Comparison of ENCODE assay signal across 20 mouse cellular contexts in genomic region chr6:119064430-119064829, GRCm38 (mm10).
DNase-seq lines count a peak whose midpoint lies in the region; ATAC-seq and TF ChIP-seq lines count a peak whose summit lies in the region.
"Had no signal": no experiment of that assay in that cellular context is flagged by ENCODE, and none has a peak within 500 bp of the region (broad histone marks: within the 10 kb centered on the region; RNA-seq: fewer than 3 reads in every experiment).

No protein-coding gene starts in this region.

- H3K4me3 ChIP-seq in heart, embryonic 10.5 days = no peak overlapping the region
- H3K4me3 ChIP-seq in heart, adult 2 months = no peak overlapping the region
- H3K4me3 ChIP-seq in heart, embryonic 13.5 days = no peak overlapping the region
- H3K4me3 ChIP-seq in limb, embryonic 10.5 days = no peak overlapping the region
- H3K4me3 ChIP-seq: embryonic facial prominence, embryonic 10.5 days; embryonic facial prominence, embryonic 12.5 days; forebrain, embryonic 13.5 days; forebrain, embryonic 15.5 days had no signal

- no peak for TF ChIP-seq EP300 in heart, adult 2 months (IDR thresholded peaks at IDR 0.05; ENCODE audit: insufficient read depth, low read depth, low read length)

- H3K9me3 ChIP-seq in heart, embryonic 10.5 days = no peaks in the 10 kb centered on the region
- no peaks in the 10 kb centered on the region for H3K9me3 ChIP-seq in heart, embryonic 13.5 days
- H3K9me3 ChIP-seq in limb, embryonic 10.5 days (replicated peaks) = no peaks in the 10 kb centered on the region
- H3K9me3 ChIP-seq: embryonic facial prominence, embryonic 10.5 days; embryonic facial prominence, embryonic 12.5 days; forebrain, embryonic 13.5 days; forebrain, embryonic 15.5 days had no signal

- peaks cover 89% of the 10 kb centered on the region for H3K4me1 ChIP-seq in heart, embryonic 10.5 days
- H3K4me1 ChIP-seq in heart, adult 2 months (ENCODE audit: control insufficient read depth, insufficient read depth, low read length) = peaks cover 23% of the 10 kb centered on the region
- H3K4me1 ChIP-seq in heart, embryonic 13.5 days = peaks cover 99% of the 10 kb centered on the region
- H3K4me1 ChIP-seq in limb, embryonic 10.5 days = peaks cover 46% of the 10 kb centered on the region
- H3K4me1 ChIP-seq: forebrain, embryonic 13.5 days; forebrain, embryonic 15.5 days had no signal

- peak overlapping the region; percentile 6 for H3K27ac ChIP-seq in heart, embryonic 10.5 days
- no peak overlapping the region for H3K27ac ChIP-seq in heart, adult 2 months
- no peak overlapping the region; the same call in 1 of the 2 replicates for H3K27ac ChIP-seq in heart, embryonic 13.5 days (replicated peaks)
- 0 out of 2 replicates have a peak overlapping the region, but pooled peaks have one; percentile 46 for H3K27ac ChIP-seq in limb, embryonic 10.5 days
- H3K27ac ChIP-seq: embryonic facial prominence, embryonic 10.5 days; embryonic facial prominence, embryonic 12.5 days; forebrain, embryonic 13.5 days; forebrain, embryonic 15.5 days had no signal

- H3K79me2 ChIP-seq in heart, adult 2 months (replicated peaks; ENCODE audit: control insufficient read depth, insufficient read depth, low read length) = no peaks in the 10 kb centered on the region

- no peak for ATAC-seq in heart, embryonic 13.5 days (ENCODE audit: extremely low read depth, insufficient number of reproducible peaks, low FRiP score, low TSS enrichment)
- ATAC-seq: activated CD4-positive, CD25-positive, alpha-beta regulatory T cell, adult 4 months; forebrain, embryonic 13.5 days; forebrain, embryonic 15.5 days; forebrain, postnatal 0 days; Patski had no signal

- intact Hi-C loops in heart, adult 2 months (cut with DNase I) = no loop called here
- intact Hi-C loops in heart, postnatal 36 days (cut with DNase I) = no loop called here

- no peaks in the 10 kb centered on the region for H3K27me3 ChIP-seq in heart, embryonic 10.5 days (ENCODE audit: insufficient read depth, poor library complexity, severe bottlenecking)
- H3K27me3 ChIP-seq in heart, adult 2 months (ENCODE audit: control insufficient read depth, insufficient read depth, low read length) = no peaks in the 10 kb centered on the region
- H3K27me3 ChIP-seq in heart, embryonic 13.5 days (replicated peaks) = no peaks in the 10 kb centered on the region
- no peaks in the 10 kb centered on the region for H3K27me3 ChIP-seq in limb, embryonic 10.5 days (ENCODE audit: low read depth, poor library complexity, severe bottlenecking)
- H3K27me3 ChIP-seq: embryonic facial prominence, embryonic 12.5 days; forebrain, embryonic 13.5 days; forebrain, embryonic 15.5 days; Patski had no signal

- peak; percentile 39 to 53 for DNase-seq in cerebellum, adult 18-20 months
- DNase-seq in cerebellum, postnatal 36 days = no peak
- DNase-seq in heart, embryonic 10.5 days (ENCODE audit: low spot score) = no peak
- no peak for DNase-seq in heart, adult 2 months
- no peak for DNase-seq in heart, postnatal 36 days
- no peak for DNase-seq in limb, embryonic 10.5 days (ENCODE audit: low spot score)
- no peak for DNase-seq in MN1 (ENCODE audit: low spot score)
- DNase-seq: adrenal gland, adult 8-10 months; adrenal gland, postnatal 14 days; adrenal gland, postnatal 36 days; cerebellum, adult 9-10 months; cerebellum, postnatal 14 days; forebrain, postnatal 0 days had no signal

- H3K9ac ChIP-seq in heart, adult 2 months (ENCODE audit: low read depth, low read length) = no peak overlapping the region
- peak overlapping the region; percentile 28; the same call in 1 of the 2 replicates for H3K9ac ChIP-seq in heart, embryonic 13.5 days
- H3K9ac ChIP-seq: embryonic facial prominence, embryonic 12.5 days; forebrain, embryonic 13.5 days; forebrain, embryonic 15.5 days; forebrain, postnatal 0 days had no signal

- no peak for TF ChIP-seq POLR2A in heart, adult 2 months (IDR thresholded peaks at IDR 0.05; ENCODE audit: insufficient read depth, low read depth, low read length)

- 65% methylated on average over 9 of the region's 9 CpGs for whole genome bisulfite sequencing in heart, embryonic 10.5 days
- WGBS in heart, adult 2 months = 71% methylated on average over 9 of the region's 9 CpGs
- WGBS in heart, embryonic 13.5 days = 51% methylated on average over 9 of the region's 9 CpGs
- WGBS in limb, embryonic 10.5 days = 88% methylated on average over 9 of the region's 9 CpGs

- H3K36me3 ChIP-seq in heart, embryonic 10.5 days = no peaks in the 10 kb centered on the region
- H3K36me3 ChIP-seq in heart, adult 2 months (ENCODE audit: control insufficient read depth, insufficient read depth, low read length) = peaks cover 4% of the 10 kb centered on the region; the same call in 1 of the 2 replicates
- H3K36me3 ChIP-seq in heart, embryonic 13.5 days = no peaks in the 10 kb centered on the region
- no peaks in the 10 kb centered on the region for H3K36me3 ChIP-seq in limb, embryonic 10.5 days
- H3K36me3 ChIP-seq: embryonic facial prominence, embryonic 10.5 days; embryonic facial prominence, embryonic 12.5 days; forebrain, embryonic 15.5 days had no signal

- no peak overlapping the region for H3K4me2 ChIP-seq in heart, embryonic 13.5 days
- H3K4me2 ChIP-seq: embryonic facial prominence, embryonic 12.5 days; forebrain, embryonic 13.5 days; forebrain, embryonic 15.5 days had no signal

- TF ChIP-seq CTCF in heart, adult 2 months (IDR thresholded peaks at IDR 0.05) = no peak

Comparison
In these comparisons a context has a peak if more than half of its experiments do, and no peak if none do; other contexts are left out.
1. DNase-seq: peak in cerebellum, adult 18-20 months (2 of 2); none in cerebellum, postnatal 36 days (0 of 2), heart, embryonic 10.5 days (single experiment), heart, adult 2 months (0 of 2), heart, postnatal 36 days (0 of 2), limb, embryonic 10.5 days (single experiment) and MN1 (single experiment).
2. H3K27ac ChIP-seq: peak in heart, embryonic 10.5 days (single experiment) and limb, embryonic 10.5 days (single experiment); none in heart, adult 2 months (single experiment) and heart, embryonic 13.5 days (single experiment).